Mouse (Mus musculus): Measurements from ENCODE around the gene Elovl6.

DNA sequence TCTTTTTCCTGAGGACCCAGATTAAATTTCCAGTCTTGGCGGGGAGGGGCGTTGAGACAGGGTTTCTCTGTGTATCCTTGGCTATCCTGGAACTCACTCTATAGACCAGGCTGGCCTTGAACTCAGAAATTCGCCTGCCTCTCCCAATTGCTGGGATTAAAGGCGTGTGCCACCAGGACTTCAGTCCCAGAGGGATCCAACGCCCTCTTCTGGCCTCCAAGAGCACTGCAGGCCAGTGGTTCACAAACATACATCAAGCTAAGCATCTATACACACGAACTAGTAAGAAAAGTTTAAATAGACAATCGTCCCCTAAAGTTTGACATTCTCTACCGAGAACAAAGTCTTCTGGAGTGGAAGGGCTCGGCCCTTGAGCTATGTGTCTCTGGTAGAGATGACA, 90.0 kb downstream of the Elovl6 start:
- TF ChIP-seq MAFK (IDR thresholded peaks at IDR 0.05; ENCODE audit: insufficient read depth, low read depth, low read length) = no peak
- no peak for TF ChIP-seq ZNF384 (IDR thresholded peaks at IDR 0.05; ENCODE audit: low read depth, low read length)
